Mouse (Mus musculus) ovary, adult 18-20 months (tissue): ENCODE data around the gene Gm13088.
"Not testable (repeated sequence)": the region's sequence is repeated elsewhere in the genome, so short reads cannot be mapped to it uniquely, and the experiment has no call there.

ENCODE experiments used
- DNase-seq: peaks from one replicate; pipeline ENCODE4 v3.0.0; 2022; ENCODE audit warnings: low spot score, mixed read lengths

The Gm13088 gene

GRCm38 (mm10) chr4:143657146-143657545 is at the start of gene Gm13088:
Gene Gm13088, minus strand, starts transcription at chr4:143657246.
- DNase-seq = not testable (repeated sequence)

GRCm38 (mm10) chr4:143702611-143703010 is 45.6 kb upstream of the Gm13088 start, which contains the start of gene Gm13089:
Gene Gm13089, minus strand, starts transcription at chr4:143702711.
- no peak for DNase-seq

GRCm38 (mm10) chr4:143618101-143618500 is 38.9 kb downstream of the Gm13088 start:
- not testable (repeated sequence) for DNase-seq

GRCm38 (mm10) chr4:143614703-143615102 is 42.3 kb downstream of the Gm13088 start, which contains the start of gene Gm13083:
Gene Gm13083, plus strand, starts transcription at chr4:143615003.
- not testable (repeated sequence) for DNase-seq

- not testable (repeated sequence) for DNase-seq
These were observed 45.1 kb downstream of the Gm13088 start for GRCm38 (mm10) chr4:143611927-143612326.
